Mouse (Mus musculus) heart, embryonic 14.5 days (tissue): ENCODE results near the gene Dnajb5. TPM values are rescaled to one million over a fixed set of nuclear protein-coding genes. Genes with fewer than 3 reads are reported as not detected.
A peak's percentile ranks its signal among the peaks of the same experiment; 100 is the strongest.
"Not testable (repeated sequence)": the region's sequence is repeated elsewhere in the genome, so short reads cannot be mapped to it uniquely, and the experiment has no call there.

Experiments used
- ATAC-seq: fragments of 200-750 bp; cut with Nextera tagmentation; 2 replicates; pipeline ENCODE4 v1.8.0; 2017; ENCODE audit warnings: low read depth, moderate TSS enrichment; ENCODE audit not compliant: insufficient number of reproducible peaks, insufficient read depth, low FRiP score
- H3K27ac ChIP-seq, 2 experiments: fragments of 200-500 bp in 1 of 2; fragments of 300-500 bp in 1 of 2; sonication (generic) in 1 of 2; replicated peaks in 1 of 2; 2 replicates each; pipeline ENCODE4 v1.5.1; 2012 to 2014; ENCODE audit warnings: low read depth in 2 of 2, low read length in 2 of 2, control low read depth in 1 of 2, mild to moderate bottlenecking in 1 of 2, mixed read lengths in 1 of 2; ENCODE audit not compliant: control insufficient read depth in 1 of 2, insufficient read depth in 1 of 2
- H3K27me3 ChIP-seq: fragments of 300-500 bp; sonication (generic); 2 replicates; pipeline ENCODE4 v1.6.1; 2014; ENCODE audit warnings: mild to moderate bottlenecking, low read length, control low read depth; ENCODE audit not compliant: control insufficient read depth, insufficient read depth
- H3K36me3 ChIP-seq: fragments of 300-500 bp; sonication (generic); 2 replicates; pipeline ENCODE4 v1.6.1; 2014; ENCODE audit warnings: mild to moderate bottlenecking, control low read depth, low read length, mixed read lengths; ENCODE audit not compliant: control insufficient read depth, insufficient read depth
- H3K4me1 ChIP-seq, 2 experiments: fragments of 200-500 bp in 1 of 2; fragments of 300-500 bp in 1 of 2; sonication (generic) in 1 of 2; 2 replicates each; pipeline ENCODE4 v1.6.1; 2012 to 2014; ENCODE audit warnings: low read length in 2 of 2, control low read depth in 1 of 2, mixed read lengths in 1 of 2; ENCODE audit not compliant: control insufficient read depth in 2 of 2, insufficient read depth in 2 of 2
- H3K4me2 ChIP-seq: fragments of 300-500 bp; sonication (generic); 2 replicates; pipeline ENCODE4 v1.6.1; 2014; ENCODE audit warnings: mild to moderate bottlenecking, low read length
- H3K4me3 ChIP-seq, 2 experiments: fragments of 200-500 bp in 1 of 2; fragments of 300-500 bp in 1 of 2; sonication (generic) in 1 of 2; 2 replicates each; pipeline ENCODE4 v1.5.1; 2012 to 2014; ENCODE audit warnings: low read length in 2 of 2, mild to moderate bottlenecking in 2 of 2, control low read depth in 1 of 2, low read depth in 1 of 2, moderate library complexity in 1 of 2; ENCODE audit not compliant: control insufficient read depth in 1 of 2, insufficient read depth in 1 of 2
- H3K9ac ChIP-seq: fragments of 300-500 bp; sonication (generic); 2 replicates; pipeline ENCODE4 v1.6.1; 2014; ENCODE audit warnings: mild to moderate bottlenecking, low read length
- H3K9me3 ChIP-seq: fragments of 300-500 bp; sonication (generic); 2 replicates; pipeline ENCODE4 v1.6.1; 2016; ENCODE audit warnings: low read length, control low read depth; ENCODE audit not compliant: control insufficient read depth
- WGBS: fragments of 180-500 bp; shearing (Covaris S2); extraction: QIAGEN DNeasy Blood & Tissue Kit; methylation state at CpG from one replicate; pipeline ENCODE4 v1.1.7; 2014; 5-methylcytosine and 5-hydroxymethylcytosine counted together
- polyA plus RNA-seq: library from polyadenylated mRNA; unstranded; fragments of >200 nt; fragmentation: Nextera tagmentation; extraction: Ambion mirVana; gene quantifications from 2 replicates; pipeline ENCODE4 v1.2.1, GENCODE M21; 2014

The Dnajb5 gene
- polyA plus RNA-seq, 1 experiment from 2014 or later = 18.3 TPM

GRCm38 (mm10) chr4:42969304-42969703 is 19.7 kb downstream of the Dnajb5 start, which contains the start of gene 1700022I11Rik:
TSS of gene 1700022I11Rik (plus strand) at chr4:42969604.
- no peak within 1 kb of the TSS for H3K4me2 ChIP-seq
- no peak for ATAC-seq
- H3K9me3 ChIP-seq = no peaks in the 10 kb centered on the region
- H3K4me3 ChIP-seq = no peak within 1 kb of the TSS
- H3K27me3 ChIP-seq = no peaks in the 10 kb centered on the region
- WGBS = 84% methylated on average over 4 of the region's 4 CpGs
- no peaks in the 10 kb centered on the region for H3K36me3 ChIP-seq
- H3K4me1 ChIP-seq = peaks cover 4 to 14% of the 10 kb centered on the region in 2 experiments; a peak in 3 of 4 replicates
- H3K9ac ChIP-seq = no peak within 1 kb of the TSS
- no peak within 1 kb of the TSS for H3K27ac ChIP-seq

- Histone ChIP-seq H3K4me2 (no peak overlapping the region), H3K9me3 (no peaks in the 10 kb centered on the region), H3K4me1 (peaks cover 4 to 5% of the 10 kb centered on the region in 2 experiments; a peak in 2 of 4 replicates), H3K36me3 (peaks cover 11% of the 10 kb centered on the region; the same call in 1 of the 2 replicates), H3K9ac (no peak overlapping the region), H3K4me3 (no peak overlapping the region), H3K27ac (no peak overlapping the region), H3K27me3 (no peaks in the 10 kb centered on the region)
- no peak for ATAC-seq
- 74% methylated on average over 4 of the region's 4 CpGs for WGBS
These were observed 23.3 kb downstream of the Dnajb5 start for GRCm38 (mm10) chr4:42972952-42973351.

- no peak for ATAC-seq
- H3K4me3 ChIP-seq = no peak overlapping the region
- no peak overlapping the region for H3K27ac ChIP-seq
- WGBS = 35% methylated on average over 5 of the region's 5 CpGs
- H3K36me3 ChIP-seq = peaks cover 20% of the 10 kb centered on the region
- no peaks in the 10 kb centered on the region for H3K9me3 ChIP-seq
- no peak overlapping the region for H3K9ac ChIP-seq
- no peak overlapping the region for H3K4me2 ChIP-seq
- H3K27me3 ChIP-seq = no peaks in the 10 kb centered on the region
- peaks cover 4 to 5% of the 10 kb centered on the region in 2 experiments; a peak in 2 of 4 replicates for H3K4me1 ChIP-seq
These were observed 24.3 kb downstream of the Dnajb5 start for GRCm38 (mm10) chr4:42973868-42974267.

- Histone ChIP-seq H3K36me3 (peaks cover 60% of the 10 kb centered on the region), H3K27ac (no peak overlapping the region), H3K9me3 (no peaks in the 10 kb centered on the region), H3K4me1 (peaks cover 4 to 5% of the 10 kb centered on the region in 2 experiments; a peak in 2 of 4 replicates), H3K9ac (no peak overlapping the region), H3K27me3 (no peaks in the 10 kb centered on the region), H3K4me3 (no peak overlapping the region), H3K4me2 (no peak overlapping the region)
- ATAC-seq = no peak
- 92% methylated on average over 4 of the region's 4 CpGs for WGBS
These were observed 28.4 kb downstream of the Dnajb5 start for GRCm38 (mm10) chr4:42978062-42978461.

GRCm38 (mm10) chr4:42980467-42980866 is 30.9 kb downstream of the Dnajb5 start:
- not testable (repeated sequence) for H3K4me2 ChIP-seq, H3K4me1 ChIP-seq, H3K27me3 ChIP-seq, H3K9ac ChIP-seq, H3K27ac ChIP-seq, H3K9me3 ChIP-seq, H3K4me3 ChIP-seq, ATAC-seq
- peaks cover 83% of the 10 kb centered on the region for H3K36me3 ChIP-seq
- 90% methylated on average over 7 of the region's 8 CpGs for WGBS

- Histone ChIP-seq H3K27ac (no peak overlapping the region), H3K9ac (no peak overlapping the region), H3K27me3 (no peaks in the 10 kb centered on the region), H3K4me2 (no peak overlapping the region), H3K9me3 (no peaks in the 10 kb centered on the region), H3K36me3 (peaks cover 100% of the 10 kb centered on the region), H3K4me3 (no peak overlapping the region), H3K4me1 (no peaks in the 10 kb centered on the region)
- no peak for ATAC-seq
- 84% methylated on average over 1 of the region's 1 CpGs for WGBS
These were observed 38.7 kb downstream of the Dnajb5 start for GRCm38 (mm10) chr4:42988296-42988695.

- 22% methylated on average over 2 of the region's 2 CpGs for WGBS
These were observed 48.4 kb downstream of the Dnajb5 start for GRCm38 (mm10) chr4:42998022-42998421.

More at GRCm38 (mm10) chr4:42998022-42998421, 48.4 kb downstream of the Dnajb5 start:
- H3K27ac ChIP-seq = peak overlapping the region; percentile 66 to 97
- no peaks in the 10 kb centered on the region for H3K9me3 ChIP-seq
- ATAC-seq = no peak
- peaks cover 41% of the 10 kb centered on the region for H3K36me3 ChIP-seq
- H3K9ac ChIP-seq = peak overlapping the region; percentile 89
- H3K4me1 ChIP-seq = peaks cover 4 to 19% of the 10 kb centered on the region in 2 experiments
- H3K4me3 ChIP-seq = peak overlapping the region in 1 of 2 experiments; percentile 66; a peak in 2 of 4 replicates
- H3K27me3 ChIP-seq = no peaks in the 10 kb centered on the region
- H3K4me2 ChIP-seq = peak overlapping the region; percentile 74
